Mouse (Mus musculus): ENCODE measurements around the gene Ankrd36. TPM values are rescaled to one million over a fixed set of nuclear protein-coding genes. Genes with fewer than 3 reads are reported as not detected.
A peak's percentile ranks its signal among the peaks of the same experiment; 100 is the strongest.

Gene Ankrd36
- polyA plus RNA-seq, 1 experiment from 2014 or later = not detected

DNA sequence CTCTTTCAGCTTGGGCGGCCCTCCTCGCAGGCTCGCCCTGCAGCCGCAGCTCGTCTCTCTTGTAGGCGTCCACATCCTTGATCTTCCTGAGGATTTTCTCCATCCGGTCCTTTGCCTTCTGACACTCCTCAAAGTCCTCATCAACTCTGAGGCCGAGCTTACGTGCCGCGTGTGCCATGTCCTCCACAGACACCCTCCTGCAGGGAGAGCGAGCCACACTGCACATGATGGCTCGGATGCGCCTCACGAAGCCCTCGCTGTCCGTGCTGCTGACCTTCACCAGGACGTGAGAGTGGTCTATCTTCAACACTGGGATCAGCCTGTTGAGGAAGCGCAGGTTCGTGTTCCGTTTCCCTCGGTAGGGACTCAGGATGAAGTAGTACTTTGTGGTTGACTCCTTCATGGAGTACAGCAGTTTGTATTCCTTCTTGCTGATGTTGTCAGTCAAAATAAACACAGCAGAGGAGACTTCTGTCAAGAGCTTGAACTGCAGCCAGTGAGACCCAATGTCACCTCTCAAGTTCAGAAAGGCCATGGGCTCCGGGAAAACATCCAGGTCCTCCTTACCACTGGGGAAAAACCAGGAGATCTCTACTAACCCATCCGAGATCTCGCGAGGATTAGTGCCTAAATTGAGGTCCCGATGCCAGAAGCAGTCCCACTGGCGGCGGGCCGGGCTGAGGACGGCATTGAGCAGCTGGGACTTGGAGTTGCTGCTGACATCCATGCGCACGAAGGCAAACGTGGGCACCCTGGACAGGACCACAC, 147.6 kb downstream of the Ankrd36 start:
- Histone ChIP-seq H3K27ac (no peak overlapping the region), H3K36me3 (ENCODE audit: poor library complexity, severe bottlenecking) (peaks cover 54% of the 10 kb centered on the region), H3K4me3 (no peak overlapping the region), H3K9me3 (replicated peaks) (no peaks in the 10 kb centered on the region), H3K9ac (no peak overlapping the region), H3K4me1 (no peaks in the 10 kb centered on the region), H3K4me2 (no peak overlapping the region), H3K27me3 (no peaks in the 10 kb centered on the region)
- no peak for ATAC-seq
- WGBS = 94% methylated on average over 34 of the region's 34 CpGs

DNA sequence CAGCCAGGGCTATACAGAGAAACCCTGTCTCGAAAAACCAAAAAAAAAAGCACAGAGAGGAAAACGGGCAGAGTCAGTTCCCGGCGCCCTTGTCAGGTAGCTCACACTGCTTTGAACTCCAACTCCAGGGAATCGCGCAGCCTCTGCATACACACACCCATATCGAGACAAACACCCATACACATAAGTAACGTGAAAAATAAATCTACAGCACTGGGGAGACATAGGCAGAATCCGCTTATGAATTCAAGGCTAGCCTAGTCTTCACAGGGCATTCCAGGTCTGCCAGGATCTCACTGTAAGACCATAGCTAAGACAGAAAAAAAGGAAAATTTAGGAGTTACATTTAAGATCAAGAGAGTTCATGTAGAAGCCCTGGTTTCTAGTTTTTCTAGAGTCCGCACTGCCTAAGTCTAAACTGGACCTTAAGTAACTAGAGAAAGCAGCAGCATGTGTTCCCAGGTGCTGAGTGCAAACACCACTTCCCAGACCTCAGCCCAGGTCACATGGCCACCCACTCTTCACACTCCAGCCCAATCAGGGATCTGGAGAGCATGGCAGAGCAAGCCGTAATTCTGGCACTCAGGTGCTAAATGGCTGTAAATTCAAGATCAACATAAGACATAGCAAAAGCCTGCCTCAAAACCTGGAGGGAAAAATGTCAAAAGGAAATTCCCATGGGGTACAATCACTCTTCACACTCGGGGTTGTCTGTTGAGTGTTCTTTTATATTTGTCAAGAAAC, 149.3 kb downstream of the Ankrd36 start:
- no peak overlapping the region for H3K9ac ChIP-seq
- ATAC-seq = no peak
- no peaks in the 10 kb centered on the region for H3K4me1 ChIP-seq
- peaks cover 62% of the 10 kb centered on the region for H3K36me3 ChIP-seq (ENCODE audit: poor library complexity, severe bottlenecking)
- no peaks in the 10 kb centered on the region for H3K9me3 ChIP-seq (replicated peaks)
- no peak overlapping the region for H3K4me3 ChIP-seq
- no peak overlapping the region for H3K4me2 ChIP-seq
- no peak overlapping the region for H3K27ac ChIP-seq
- WGBS = 91% methylated on average over 12 of the region's 12 CpGs
- H3K27me3 ChIP-seq = no peaks in the 10 kb centered on the region

DNA sequence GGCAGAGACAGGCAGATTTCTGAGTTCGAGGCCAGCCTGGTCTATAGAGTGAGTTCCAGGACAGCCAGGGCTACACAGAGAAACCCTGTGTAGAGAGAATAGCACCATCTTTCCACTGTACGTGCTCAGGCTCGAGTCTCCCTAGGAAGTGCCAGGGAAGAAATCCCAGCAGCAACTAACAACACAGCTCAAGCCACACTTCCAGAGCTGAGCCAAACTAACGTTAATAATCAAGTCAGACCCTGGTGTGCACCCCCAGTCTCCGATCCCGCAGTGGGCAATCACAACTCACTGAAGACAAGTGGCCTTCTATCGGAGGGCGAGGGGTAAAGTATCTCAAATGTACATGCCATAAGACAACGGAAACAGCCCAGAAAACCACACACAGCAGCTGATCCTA, 160.1 kb downstream of the Ankrd36 start:
- Histone ChIP-seq H3K4me2 (no peak overlapping the region), H3K9me3 (replicated peaks) (no peaks in the 10 kb centered on the region), H3K27ac (no peak overlapping the region), H3K36me3 (ENCODE audit: poor library complexity, severe bottlenecking) (peaks cover 2% of the 10 kb centered on the region; the same call in 1 of the 2 replicates), H3K9ac (no peak overlapping the region), H3K4me3 (no peak overlapping the region), H3K27me3 (no peaks in the 10 kb centered on the region), H3K4me1 (no peaks in the 10 kb centered on the region)
- no peak for ATAC-seq
- 94% methylated on average over 9 of the region's 9 CpGs for WGBS

DNA sequence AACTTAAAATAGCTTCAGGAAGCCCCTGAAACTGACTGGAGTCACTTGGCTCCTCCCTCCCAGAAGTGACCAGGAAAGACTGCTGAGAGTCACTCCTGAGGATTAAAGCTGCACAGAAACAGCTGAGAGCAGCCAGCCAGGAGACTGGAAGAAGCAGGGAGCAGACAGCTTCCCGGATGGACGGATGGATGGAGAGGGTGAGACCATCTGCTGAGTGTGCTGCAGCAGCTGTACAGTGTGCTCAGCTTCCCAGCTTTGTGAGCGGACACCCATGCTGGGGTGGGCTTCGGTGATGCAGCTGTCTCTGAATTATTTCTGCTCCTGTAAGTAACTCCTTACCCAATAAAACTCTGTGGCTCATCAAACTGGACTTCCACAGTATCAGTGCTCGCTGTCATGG, 162.9 kb downstream of the Ankrd36 start:
- Histone ChIP-seq H3K4me3 (no peak overlapping the region), H3K27ac (peak overlapping the region; percentile 40; the same call in 1 of the 2 replicates), H3K4me2 (no peak overlapping the region), H3K9me3 (replicated peaks) (no peaks in the 10 kb centered on the region), H3K4me1 (no peaks in the 10 kb centered on the region), H3K9ac (no peak overlapping the region), H3K36me3 (ENCODE audit: poor library complexity, severe bottlenecking) (no peaks in the 10 kb centered on the region), H3K27me3 (no peaks in the 10 kb centered on the region)
- WGBS = 70% methylated on average over 5 of the region's 5 CpGs
- ATAC-seq = no peak

DNA sequence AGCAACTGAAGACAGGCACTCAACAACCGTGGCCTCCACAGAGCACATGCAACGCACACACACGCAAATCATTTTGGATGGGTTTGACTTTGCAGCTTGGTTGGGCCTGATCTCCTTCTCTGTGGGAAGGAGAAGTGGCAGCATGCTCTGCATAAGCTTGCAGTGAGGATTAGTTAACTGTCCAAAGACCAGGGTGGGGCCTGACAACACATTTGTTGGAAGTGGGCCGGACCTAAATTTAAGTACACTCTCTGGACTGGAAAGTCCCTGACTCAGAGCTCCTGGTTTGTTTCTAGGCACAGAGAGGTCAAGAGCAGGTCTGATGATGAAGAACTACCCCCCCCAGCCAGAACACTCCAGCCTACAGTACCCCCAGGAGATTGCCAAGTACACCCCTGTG, 164.8 kb downstream of the Ankrd36 start:
- H3K27me3 ChIP-seq = no peaks in the 10 kb centered on the region
- ATAC-seq = no peak
- WGBS = 92% methylated on average over 4 of the region's 4 CpGs
- no peak overlapping the region for H3K4me2 ChIP-seq
- H3K27ac ChIP-seq = no peak overlapping the region
- H3K4me1 ChIP-seq = no peaks in the 10 kb centered on the region
- H3K9ac ChIP-seq = no peak overlapping the region
- no peak overlapping the region for H3K4me3 ChIP-seq
- no peaks in the 10 kb centered on the region for H3K36me3 ChIP-seq (ENCODE audit: poor library complexity, severe bottlenecking)
- no peaks in the 10 kb centered on the region for H3K9me3 ChIP-seq (replicated peaks)

DNA sequence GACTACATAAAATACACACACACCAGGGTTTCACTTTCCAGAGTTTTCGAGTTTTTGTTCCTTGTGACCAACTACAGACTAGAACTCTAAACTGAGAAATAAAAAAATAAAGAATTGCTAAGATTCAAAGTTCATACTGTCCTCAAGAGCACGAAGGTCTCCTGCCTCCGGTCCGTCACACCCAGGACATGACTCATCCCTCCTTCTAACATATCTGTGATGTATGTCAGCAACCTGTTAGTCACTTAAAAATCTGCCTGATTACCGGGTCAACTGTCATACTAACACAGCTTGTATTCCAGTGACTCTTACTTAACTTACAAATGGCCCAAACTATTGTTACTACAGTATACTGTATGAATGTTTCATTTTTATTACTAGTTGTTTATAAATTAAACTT, 167.7 kb downstream of the Ankrd36 start:
- Histone ChIP-seq H3K9me3 (replicated peaks) (no peaks in the 10 kb centered on the region), H3K4me1 (peaks cover 15% of the 10 kb centered on the region), H3K4me3 (no peak overlapping the region), H3K27ac (no peak overlapping the region), H3K4me2 (no peak overlapping the region), H3K36me3 (ENCODE audit: poor library complexity, severe bottlenecking) (no peaks in the 10 kb centered on the region), H3K9ac (no peak overlapping the region), H3K27me3 (no peaks in the 10 kb centered on the region)
- whole genome bisulfite sequencing = 92% methylated on average over 5 of the region's 5 CpGs
- ATAC-seq = no peak

Other genes starting within 250 kb of the Ankrd36 start
- 9.2 and 10.8 TPM in 2 replicates for gene Znrf3, start 124.8 kb upstream of the Ankrd36 start, polyA plus RNA-seq (2015; fragmentation: Nextera tagmentation; extraction: Ambion mirVana)
- 90.6 and 95.2 TPM in 2 replicates for gene Xbp1, start 49.0 kb upstream of the Ankrd36 start, polyA plus RNA-seq (2015; fragmentation: Nextera tagmentation; extraction: Ambion mirVana)
- gene Ccdc117, start 27.5 kb upstream of the Ankrd36 start, polyA plus RNA-seq (2015; fragmentation: Nextera tagmentation; extraction: Ambion mirVana) = 15.1 and 15.4 TPM in 2 replicates
- 185 and 188 TPM in 2 replicates for gene Mrps24, start 146.0 kb downstream of the Ankrd36 start, polyA plus RNA-seq (2015; fragmentation: Nextera tagmentation; extraction: Ambion mirVana)
- gene Urgcp, start 192.7 kb downstream of the Ankrd36 start, polyA plus RNA-seq (2015; fragmentation: Nextera tagmentation; extraction: Ambion mirVana) = 24.9 and 25.7 TPM in 2 replicates
- gene Dbnl, start 218.8 kb downstream of the Ankrd36 start, polyA plus RNA-seq (2015; fragmentation: Nextera tagmentation; extraction: Ambion mirVana) = 133 and 136 TPM in 2 replicates
- 1.2 and 3.1 TPM in 2 replicates for gene Pgam2, start 234.0 kb downstream of the Ankrd36 start, polyA plus RNA-seq (2015; fragmentation: Nextera tagmentation; extraction: Ambion mirVana)

All from forebrain, embryonic 13.5 days (tissue).